Mouse (Mus musculus) duodenum, adult 2 months (tissue): Measurements from ENCODE around the gene Tmem47. TPM values are rescaled to one million over a fixed set of nuclear protein-coding genes. Genes with fewer than 3 reads are reported as not detected.

Experiments used
- polyA plus RNA-seq: library from polyadenylated mRNA; depleted of rRNA; stranded (reverse); fragments of >200 nt; gene quantifications from 2 replicates; pipeline ENCODE4 v1.2.3, GENCODE M21; 2012; ENCODE audit warnings: low replicate concordance; rRNA removed

The Tmem47 gene
- 1.3 and 3.8 TPM in 2 replicates for polyA plus RNA-seq

GRCm38 (mm10) chrX:81070210-81070803, at the start of gene Tmem47:
Gene Tmem47, plus strand, starts transcription at chrX:81070698.

